Mouse (Mus musculus) intestine, postnatal 0 days (tissue): ENCODE data around the gene Sptssb. TPM values are rescaled to one million over a fixed set of nuclear protein-coding genes. Genes with fewer than 3 reads are reported as not detected.

Source experiments
- ATAC-seq: fragments of 200-750 bp; cut with Nextera tagmentation; 2 replicates; pipeline ENCODE4 v1.8.0; 2017; ENCODE audit warnings: mild to moderate bottlenecking, moderate TSS enrichment, moderate library complexity
- H3K27ac ChIP-seq: fragments of 300-500 bp; sonication (generic); 2 replicates; pipeline ENCODE4 v1.5.1; 2014; ENCODE audit warnings: mild to moderate bottlenecking, low read depth, low read length, moderate library complexity
- H3K27me3 ChIP-seq: fragments of 300-500 bp; sonication (generic); replicated peaks from 2 replicates; pipeline ENCODE4 v1.6.1; 2014; ENCODE audit warnings: low read length, mixed read lengths; ENCODE audit not compliant: control insufficient read depth, insufficient read depth
- H3K36me3 ChIP-seq: fragments of 300-500 bp; sonication (generic); 2 replicates; pipeline ENCODE4 v1.6.1; 2014; ENCODE audit warnings: mild to moderate bottlenecking, moderate library complexity; ENCODE audit not compliant: control insufficient read depth, insufficient read depth
- H3K4me1 ChIP-seq: fragments of 300-500 bp; sonication (generic); replicated peaks from 2 replicates; pipeline ENCODE4 v1.6.1; 2014; ENCODE audit warnings: antibody characterized with exemption, low read length, mixed read lengths; ENCODE audit not compliant: control insufficient read depth, insufficient read depth
- H3K4me2 ChIP-seq: fragments of 300-500 bp; sonication (generic); replicated peaks from 2 replicates; pipeline ENCODE4 v1.6.1; 2014; ENCODE audit warnings: low read depth, mild to moderate bottlenecking, moderate library complexity
- H3K4me3 ChIP-seq: fragments of 300-500 bp; sonication (generic); 2 replicates; pipeline ENCODE4 v1.5.1; 2014; ENCODE audit warnings: low read depth, low read length
- H3K9ac ChIP-seq: fragments of 300-500 bp; sonication (generic); 2 replicates; pipeline ENCODE4 v1.6.1; 2014; ENCODE audit warnings: mild to moderate bottlenecking, low read depth, low read length
- H3K9me3 ChIP-seq: fragments of 300-500 bp; sonication (generic); 2 replicates; pipeline ENCODE4 v1.6.1; 2016; ENCODE audit warnings: mixed run types; ENCODE audit not compliant: control insufficient read depth
- CTCF ChIP-seq: sonication (generic); IDR thresholded peaks from 2 replicates; pipeline ENCODE4 v1.5.1; 2016; ENCODE audit warnings: low read depth, mild to moderate bottlenecking, control low read depth, antibody characterized with exemption, moderate library complexity
- WGBS: fragments of 180-500 bp; shearing (Covaris S2); extraction: QIAGEN DNeasy Blood & Tissue Kit; methylation state at CpG from one replicate; pipeline ENCODE4 v1.1.7; 2014; 5-methylcytosine and 5-hydroxymethylcytosine counted together
- polyA plus RNA-seq: library from polyadenylated mRNA; unstranded; fragments of >200 nt; fragmentation: Nextera tagmentation; extraction: Ambion mirVana; gene quantifications from 2 replicates; pipeline ENCODE4 v1.2.1, GENCODE M21; 2015

Sptssb gene
- polyA plus RNA-seq, result 7.0 and 18.2 TPM in 2 replicates

DNA sequence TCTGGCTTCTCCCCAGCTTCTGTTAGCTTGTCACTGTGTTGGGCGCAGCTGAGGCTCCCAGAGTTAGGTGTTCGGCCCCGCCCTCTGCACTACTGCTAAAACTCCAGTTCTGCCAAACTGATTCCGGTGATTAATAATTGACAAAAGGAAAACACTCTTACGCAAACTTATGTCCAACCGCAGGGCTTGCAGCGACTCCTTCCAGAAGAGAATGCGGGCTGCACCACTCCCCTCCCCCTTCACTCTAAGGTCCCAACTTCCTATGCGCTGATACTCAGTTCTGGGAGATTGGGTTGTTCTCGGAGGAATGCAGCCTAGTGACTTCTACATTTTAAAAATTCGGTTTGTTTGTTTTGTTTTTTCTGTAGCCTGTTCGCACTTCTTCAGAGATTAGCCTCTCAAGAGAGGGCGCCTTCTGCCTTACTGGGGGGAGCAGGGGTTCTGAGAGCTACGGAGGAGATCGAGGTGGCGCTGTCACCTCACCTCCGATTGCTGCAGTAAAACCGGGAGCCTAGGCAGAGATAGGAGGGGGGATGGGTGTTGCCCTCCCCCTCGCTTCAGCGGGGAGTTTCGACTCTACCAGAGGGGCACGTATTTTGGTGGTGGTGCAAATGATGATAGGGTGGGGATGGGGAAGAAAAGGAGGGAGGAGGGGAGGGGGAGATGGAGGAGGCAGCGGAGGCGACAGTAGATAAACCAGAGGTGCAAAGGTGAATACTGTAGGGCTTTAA is at the start of gene Sptssb:
Gene Sptssb (minus strand): TSS at position 83 of the 731 bp plus-strand sequence.
- Histone ChIP-seq H3K9ac (peak within 1 kb of the TSS; percentile 23; the same call in 1 of the 2 replicates), H3K27ac (no peak within 1 kb of the TSS), H3K4me3 (peak within 1 kb of the TSS; percentile 41), H3K9me3 (no peaks in the 10 kb centered on the region), H3K4me2 (peak within 1 kb of the TSS; percentile 83), H3K36me3 (no peaks in the 10 kb centered on the region), H3K4me1 (peaks cover 3% of the 10 kb centered on the region; the same call in 1 of the 2 replicates), H3K27me3 (no peaks in the 10 kb centered on the region)
- 1% methylated on average over 24 of the region's 24 CpGs for WGBS
- ATAC-seq, result peak; percentile 73
- TF ChIP-seq CTCF, result peak; percentile 35

GRCm38 (mm10) chr3:69908074-69908473 is 48.3 kb upstream of the Sptssb start:
- WGBS, result 61% methylated on average over 4 of the region's 4 CpGs
- Histone ChIP-seq H3K9me3 (no peaks in the 10 kb centered on the region), H3K27me3 (peaks cover 3% of the 10 kb centered on the region; the same call in 1 of the 2 replicates), H3K4me3 (no peak overlapping the region), H3K4me1 (no peaks in the 10 kb centered on the region), H3K9ac (no peak overlapping the region), H3K36me3 (no peaks in the 10 kb centered on the region), H3K27ac (no peak overlapping the region), H3K4me2 (no peak overlapping the region)
- peak; percentile 72 for TF ChIP-seq CTCF
- no peak for ATAC-seq

DNA sequence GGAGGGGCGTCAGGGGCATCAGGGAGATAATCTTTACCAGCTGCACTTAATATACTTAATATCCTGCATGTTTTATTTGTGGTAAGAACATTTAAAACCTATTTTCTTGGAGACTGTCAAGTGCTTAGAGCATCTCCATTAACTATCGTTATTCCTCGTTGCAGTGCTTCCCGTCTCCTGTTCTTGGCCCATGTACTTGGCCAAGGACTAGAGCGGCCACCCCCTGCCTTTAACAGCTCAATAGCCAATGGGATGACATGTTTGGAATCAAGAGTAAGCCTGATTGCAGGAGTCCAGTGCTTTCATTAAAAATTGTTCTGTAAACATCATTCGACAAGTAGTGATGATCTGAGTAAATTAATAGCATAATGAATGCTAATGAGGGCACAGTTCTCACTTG is 47.8 kb upstream of the Sptssb start:
- Histone ChIP-seq H3K4me1 (no peaks in the 10 kb centered on the region), H3K4me2 (no peak overlapping the region), H3K9ac (no peak overlapping the region), H3K27ac (no peak overlapping the region), H3K27me3 (no peaks in the 10 kb centered on the region), H3K4me3 (no peak overlapping the region), H3K9me3 (no peaks in the 10 kb centered on the region), H3K36me3 (no peaks in the 10 kb centered on the region)
- ATAC-seq, result no peak
- no peak for TF ChIP-seq CTCF
- WGBS, result 45% methylated on average over 6 of the region's 6 CpGs

DNA sequence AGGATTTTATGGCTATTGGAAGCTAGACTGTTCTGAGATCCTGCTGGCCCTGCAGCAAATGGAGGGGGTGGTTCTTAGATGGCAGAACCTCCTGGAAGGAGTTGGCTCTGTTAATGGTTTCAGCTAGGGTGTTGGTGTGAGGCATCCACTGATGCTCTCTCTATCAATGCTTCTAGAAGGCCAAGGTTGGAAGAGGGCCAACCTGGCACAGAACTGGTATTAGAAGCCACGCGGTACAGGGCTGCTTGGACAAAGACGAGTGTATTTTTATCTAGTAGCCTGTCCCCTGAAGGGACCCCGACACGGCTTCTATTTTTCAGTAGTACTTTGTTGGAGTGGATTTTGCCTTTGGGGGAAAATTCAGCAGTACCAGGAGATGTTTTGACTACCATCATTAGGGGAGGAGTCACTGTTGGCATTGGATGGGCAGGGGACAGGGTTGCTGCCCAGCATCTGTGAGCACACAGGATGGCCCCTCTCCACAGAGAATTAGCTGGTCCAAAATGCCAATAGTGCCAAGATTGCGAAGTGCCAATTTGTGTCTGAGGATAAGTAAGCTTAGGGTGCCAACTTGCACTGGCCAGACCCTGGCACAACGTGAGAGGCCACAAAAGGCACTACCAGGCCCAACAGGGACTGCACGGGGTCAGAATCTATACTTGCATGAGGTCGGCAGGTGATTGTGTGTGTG is 43.2 kb upstream of the Sptssb start:
- H3K4me3 ChIP-seq, result no peak overlapping the region
- no peak overlapping the region for H3K27ac ChIP-seq
- 82% methylated on average over 9 of the region's 9 CpGs for WGBS
- H3K9ac ChIP-seq, result no peak overlapping the region
- no peak overlapping the region for H3K4me2 ChIP-seq
- no peak for ATAC-seq
- no peaks in the 10 kb centered on the region for H3K36me3 ChIP-seq
- no peaks in the 10 kb centered on the region for H3K27me3 ChIP-seq
- TF ChIP-seq CTCF, result no peak
- no peaks in the 10 kb centered on the region for H3K9me3 ChIP-seq
- H3K4me1 ChIP-seq, result no peaks in the 10 kb centered on the region

DNA sequence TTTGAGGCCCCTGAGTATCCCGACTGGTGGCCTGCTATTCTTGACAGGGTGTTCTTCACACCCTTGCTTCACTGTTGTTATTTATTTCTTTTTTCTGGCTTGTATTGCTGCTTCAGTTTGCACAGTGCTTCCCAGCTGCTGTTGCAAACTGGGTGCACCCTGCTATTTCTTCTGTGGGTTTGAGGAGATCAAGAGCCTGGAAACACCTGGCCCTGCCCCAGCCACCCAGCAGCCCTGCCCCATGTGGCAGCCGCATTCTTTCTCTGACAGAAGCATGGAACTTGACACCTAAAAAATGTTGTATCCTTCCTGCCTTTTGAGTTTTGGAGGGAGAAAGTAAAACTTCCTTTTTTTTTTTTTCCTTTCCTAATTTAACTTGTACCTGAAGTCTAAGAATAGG is 42.6 kb upstream of the Sptssb start:
- TF ChIP-seq CTCF, result no peak
- no peak overlapping the region for H3K9ac ChIP-seq
- no peak overlapping the region for H3K4me2 ChIP-seq
- no peaks in the 10 kb centered on the region for H3K36me3 ChIP-seq
- no peak overlapping the region for H3K27ac ChIP-seq
- 45% methylated on average over 2 of the region's 2 CpGs for WGBS
- no peak for ATAC-seq
- no peaks in the 10 kb centered on the region for H3K9me3 ChIP-seq
- H3K4me1 ChIP-seq, result no peaks in the 10 kb centered on the region
- H3K4me3 ChIP-seq, result no peak overlapping the region
- H3K27me3 ChIP-seq, result no peaks in the 10 kb centered on the region

DNA sequence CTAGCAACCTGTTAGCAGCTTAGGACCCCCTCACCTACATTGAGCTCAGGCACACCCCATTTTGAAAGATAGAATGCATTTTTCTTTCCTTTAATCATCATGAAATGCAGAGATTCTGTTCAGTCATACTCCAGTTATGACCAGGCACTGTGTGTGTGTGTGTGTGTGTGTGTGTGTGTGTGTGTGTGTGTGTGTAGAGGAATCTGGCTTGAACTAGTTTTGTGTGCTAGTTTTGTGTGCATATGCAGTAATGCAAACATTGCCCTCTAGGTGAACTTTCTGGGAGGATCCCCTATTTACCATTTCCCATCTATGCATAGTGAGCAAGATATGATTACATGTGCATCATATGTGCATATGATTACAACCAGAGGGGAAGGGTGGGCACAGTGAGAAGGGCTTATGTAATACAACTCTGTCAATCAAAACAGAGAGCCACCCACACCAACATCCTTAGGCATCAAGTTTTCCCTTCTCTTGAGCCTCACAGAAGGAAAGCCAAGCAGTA is 42.2 kb upstream of the Sptssb start:
- Histone ChIP-seq H3K4me1 (no peaks in the 10 kb centered on the region), H3K27me3 (no peaks in the 10 kb centered on the region), H3K9me3 (no peaks in the 10 kb centered on the region), H3K27ac (no peak overlapping the region), H3K4me3 (no peak overlapping the region), H3K4me2 (no peak overlapping the region), H3K36me3 (no peaks in the 10 kb centered on the region), H3K9ac (no peak overlapping the region)
- TF ChIP-seq CTCF, result no peak
- no peak for ATAC-seq
